Mouse (Mus musculus) cerebellum, adult 18-20 months (tissue): Measurements from ENCODE around the gene Cldn34b3.
"Not testable (repeated sequence)": the region's sequence is repeated elsewhere in the genome, so short reads cannot be mapped to it uniquely, and the experiment has no call there.

ENCODE experiments used
- DNase-seq, 2 experiments: peaks; one replicate each; pipeline ENCODE4 v3.0.0; 2021

The Cldn34b3 gene

GRCm38 (mm10) chrX:76264004-76264403 lies at the start of gene Cldn34b3:
Gene Cldn34b3, plus strand, starts transcription at chrX:76264304.
- not testable (repeated sequence) for DNase-seq
